Mouse (Mus musculus): ENCODE data around the gene Rtl6. TPM values are rescaled to one million over a fixed set of nuclear protein-coding genes. Genes with fewer than 3 reads are reported as not detected.

Gene Rtl6
- total RNA-seq, 2 experiments from 2014 or later: 53.3 to 56.8 TPM

DNA sequence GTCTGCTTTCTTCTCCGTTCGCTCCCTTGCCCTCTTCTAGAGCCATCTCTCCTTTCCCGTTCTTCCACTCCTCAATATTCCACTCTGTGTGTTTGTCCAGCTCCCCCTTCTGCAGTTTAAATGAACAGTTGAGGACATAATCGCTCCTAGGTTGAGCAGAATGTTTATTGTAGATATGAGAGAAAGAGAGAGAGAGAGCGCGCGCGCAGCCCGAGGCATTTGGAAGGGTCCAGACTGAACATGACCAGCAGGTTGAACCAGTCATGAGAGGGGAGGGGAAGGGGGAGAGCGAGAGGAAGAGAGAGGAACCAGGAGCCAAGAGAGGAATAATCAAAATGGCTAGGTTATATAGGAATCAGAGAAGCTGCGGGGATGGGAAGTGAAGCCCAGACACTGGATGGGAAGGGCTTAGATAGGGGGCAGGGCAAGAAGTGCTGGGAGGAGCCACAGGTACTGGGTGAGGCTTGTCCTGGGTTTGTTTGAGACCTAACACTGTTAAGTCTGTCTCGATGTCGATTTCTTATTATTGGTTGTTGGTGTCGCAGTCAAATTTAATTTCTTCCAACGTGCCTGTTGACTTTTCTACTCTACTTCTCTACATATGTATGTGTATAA, 18.5 kb downstream of the Rtl6 start:
- no peak for DNase-seq (ENCODE audit: low spot score in 2 of 2)

GRCm38 (mm10) chr15:84537117-84537516, 20.5 kb downstream of the Rtl6 start:
- DNase-seq (ENCODE audit: low spot score in 2 of 2): no peak

- no peak for DNase-seq (ENCODE audit: low spot score in 2 of 2)
Observed at GRCm38 (mm10) chr15:84536611-84537010, 21.0 kb downstream of the Rtl6 start.

DNA sequence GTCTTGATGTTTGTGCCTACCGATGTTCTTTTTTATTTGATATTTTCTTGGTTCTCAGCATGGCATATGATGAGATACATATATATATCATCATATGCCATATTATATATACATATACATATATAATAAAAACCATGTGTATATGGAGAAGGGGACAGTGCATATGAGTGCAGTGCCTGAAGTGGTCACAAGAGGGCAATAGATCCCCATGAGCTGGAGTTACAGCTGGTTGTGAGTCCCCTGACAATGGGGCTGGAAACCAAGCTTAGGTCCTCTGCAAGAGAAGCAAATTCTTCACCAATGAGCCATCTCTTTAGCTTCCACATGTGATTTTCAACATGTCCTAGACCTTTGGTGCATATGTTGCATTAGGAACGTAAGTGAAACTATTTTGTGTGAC, 21.7 kb downstream of the Rtl6 start:
- no peak for DNase-seq (ENCODE audit: low spot score in 2 of 2)

GRCm38 (mm10) chr15:84532211-84532610, 25.4 kb downstream of the Rtl6 start:
- DNase-seq (ENCODE audit: low spot score in 2 of 2): no peak

DNA sequence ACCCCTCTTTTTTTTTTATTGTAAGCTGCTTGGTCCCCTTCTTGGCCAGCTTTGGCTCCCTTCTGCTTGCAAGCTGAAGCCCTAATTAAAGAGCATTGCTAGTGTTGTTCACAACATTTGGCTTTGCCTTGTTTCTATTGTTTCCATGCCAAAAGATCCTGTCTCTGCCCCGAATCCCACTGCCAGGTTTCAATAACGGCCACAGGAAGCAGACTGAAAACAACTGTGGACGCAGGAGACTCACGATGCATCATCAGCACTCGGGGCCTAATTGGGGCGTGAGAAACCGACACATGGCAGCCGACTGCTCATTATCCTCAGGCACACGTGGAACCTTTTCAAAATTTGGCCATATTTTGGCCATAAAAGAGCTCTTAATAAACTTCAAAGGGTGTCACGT, 26.1 kb downstream of the Rtl6 start:
- peak; percentile 23 to 53 for DNase-seq (ENCODE audit: low spot score in 2 of 2)

DNA sequence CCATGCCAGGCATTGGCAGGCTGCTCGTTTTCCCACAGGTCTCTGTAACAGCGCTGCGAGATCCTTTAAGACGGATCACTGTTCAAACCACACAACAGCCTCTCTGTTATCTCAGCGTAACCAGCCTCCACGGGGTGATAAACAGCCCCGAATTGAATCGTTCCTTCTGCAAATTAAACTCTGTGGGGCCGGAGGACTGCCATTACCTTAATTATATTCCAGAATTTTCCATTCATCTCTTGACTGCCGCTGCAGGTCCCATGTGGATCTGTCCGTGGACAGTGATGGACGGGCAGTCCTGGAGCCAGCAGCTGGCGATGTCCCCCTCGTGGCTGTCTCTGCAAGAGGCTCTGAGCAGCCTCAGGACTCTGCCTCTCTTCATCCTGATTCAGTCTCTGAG, 30.7 kb downstream of the Rtl6 start:
- no peak for DNase-seq (ENCODE audit: low spot score in 2 of 2)

DNA sequence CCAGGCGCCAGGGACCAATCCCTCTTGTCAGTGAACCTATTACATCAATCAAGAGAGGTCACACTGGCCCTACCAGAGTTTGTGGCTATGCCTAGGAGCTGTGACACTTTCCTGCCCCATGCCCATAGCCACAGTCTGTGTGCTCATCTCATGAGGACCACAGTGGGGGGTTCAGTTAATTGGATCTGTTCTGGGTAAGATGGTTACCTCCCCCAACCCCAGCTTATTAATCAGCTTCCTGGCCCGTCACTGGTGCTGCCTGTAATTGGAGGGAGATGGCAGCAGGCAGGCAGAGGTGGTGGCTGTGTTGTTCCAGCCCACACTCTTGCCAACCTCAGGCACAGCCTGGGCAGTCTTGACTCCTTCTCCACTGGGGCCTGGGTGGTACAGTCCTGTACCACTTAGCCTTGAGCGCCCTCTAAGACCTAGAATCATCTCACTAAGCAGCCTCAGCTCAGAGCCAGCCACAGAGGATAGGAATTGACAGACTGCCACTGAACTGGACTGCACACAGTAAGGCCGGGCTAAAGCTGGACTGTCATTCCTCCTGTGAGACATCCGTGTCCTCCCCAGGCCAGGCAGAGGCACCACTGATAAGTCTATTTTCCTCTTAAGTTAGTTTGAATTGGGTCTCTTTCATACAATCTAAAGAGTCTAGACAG, 32.3 kb downstream of the Rtl6 start:
- DNase-seq (ENCODE audit: low spot score in 2 of 2): no peak

DNA sequence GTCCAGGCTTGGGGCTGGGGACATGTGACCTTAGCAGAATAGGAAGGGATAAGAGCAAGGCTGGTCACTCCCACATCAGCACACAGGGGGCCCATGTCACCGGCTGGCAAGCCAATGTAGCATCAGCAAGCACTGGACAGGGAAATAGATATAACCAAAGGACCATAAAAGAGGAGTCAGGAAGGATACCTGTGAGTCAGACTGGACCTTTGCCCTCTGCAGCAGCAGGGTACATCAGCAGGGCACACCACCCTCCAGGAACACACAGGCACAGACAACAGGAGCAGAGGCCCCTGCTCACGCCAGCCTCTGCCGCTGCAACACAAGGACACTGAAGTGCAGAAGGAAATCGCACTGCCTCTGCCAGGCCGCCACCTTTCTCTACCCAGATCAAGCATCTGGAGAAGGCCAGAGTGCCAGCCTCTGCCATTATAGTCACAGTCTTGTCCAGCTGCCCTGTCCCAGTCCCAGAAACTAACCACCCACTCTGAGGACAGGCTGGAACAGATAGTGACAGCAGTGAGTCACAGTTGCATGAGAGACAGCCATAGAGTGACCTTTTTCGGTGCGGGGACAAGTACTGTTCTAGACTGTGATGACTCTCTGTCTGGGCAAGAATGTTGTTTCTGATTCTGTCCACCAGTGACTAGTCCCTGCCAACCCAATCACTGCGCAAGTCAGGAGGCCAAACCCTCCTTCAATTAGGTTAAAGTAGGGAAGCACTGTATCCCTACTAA, 34.5 kb downstream of the Rtl6 start:
- DNase-seq (ENCODE audit: low spot score in 2 of 2): no peak

GRCm38 (mm10) chr15:84521486-84521885, 36.1 kb downstream of the Rtl6 start:
- no peak for DNase-seq (ENCODE audit: low spot score in 2 of 2)

DNA sequence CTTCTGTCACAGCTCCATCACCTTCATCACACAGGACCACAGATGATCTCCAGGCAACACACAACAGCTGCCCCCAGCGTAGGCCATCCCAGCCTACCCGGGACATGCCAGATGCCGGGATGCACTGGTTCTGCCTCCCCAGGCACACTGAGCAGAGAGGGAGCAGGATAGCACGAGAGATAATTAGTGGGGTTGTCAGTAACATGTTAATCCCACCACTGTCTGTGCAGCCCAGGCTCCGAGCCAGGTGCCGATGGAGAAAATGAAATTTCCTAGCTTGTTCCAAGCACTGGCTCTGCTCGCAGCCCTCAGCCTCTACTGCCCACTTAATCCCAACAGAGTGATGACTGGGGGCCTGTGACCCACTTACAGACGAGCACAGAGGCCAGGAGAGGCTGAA, 39.1 kb downstream of the Rtl6 start:
- no peak for DNase-seq (ENCODE audit: low spot score in 2 of 2)

- no peak for DNase-seq (ENCODE audit: low spot score in 2 of 2)
Observed at GRCm38 (mm10) chr15:84512626-84513296, 44.9 kb downstream of the Rtl6 start.

GRCm38 (mm10) chr15:84509981-84510380, 47.6 kb downstream of the Rtl6 start:
- DNase-seq (ENCODE audit: low spot score in 2 of 2): peak; percentile 42 to 53

- no peak for DNase-seq (ENCODE audit: low spot score in 2 of 2)
Observed at GRCm38 (mm10) chr15:84509161-84509560, 48.5 kb downstream of the Rtl6 start.

DNA sequence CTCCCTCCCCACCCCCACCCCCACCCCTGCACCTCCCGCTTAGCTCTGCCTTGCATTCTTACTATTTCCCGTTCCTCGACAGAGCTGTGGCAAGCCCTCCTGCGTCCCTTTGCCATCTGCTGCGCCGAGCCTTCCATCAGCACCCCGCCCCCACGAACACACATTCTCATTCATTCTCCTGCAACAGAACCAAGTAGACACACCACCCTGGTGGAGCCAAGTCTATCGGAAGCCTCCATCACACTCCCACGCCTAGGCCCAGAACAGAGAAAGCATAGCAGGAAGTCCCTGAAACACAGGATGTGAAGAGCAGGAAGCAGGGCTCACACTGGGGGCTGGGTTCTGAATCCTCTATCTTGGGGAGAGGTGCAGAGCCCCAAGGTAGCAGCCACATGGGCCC, 51.6 kb downstream of the Rtl6 start:
- DNase-seq (ENCODE audit: low spot score in 2 of 2): peak; percentile 28 to 78

DNA sequence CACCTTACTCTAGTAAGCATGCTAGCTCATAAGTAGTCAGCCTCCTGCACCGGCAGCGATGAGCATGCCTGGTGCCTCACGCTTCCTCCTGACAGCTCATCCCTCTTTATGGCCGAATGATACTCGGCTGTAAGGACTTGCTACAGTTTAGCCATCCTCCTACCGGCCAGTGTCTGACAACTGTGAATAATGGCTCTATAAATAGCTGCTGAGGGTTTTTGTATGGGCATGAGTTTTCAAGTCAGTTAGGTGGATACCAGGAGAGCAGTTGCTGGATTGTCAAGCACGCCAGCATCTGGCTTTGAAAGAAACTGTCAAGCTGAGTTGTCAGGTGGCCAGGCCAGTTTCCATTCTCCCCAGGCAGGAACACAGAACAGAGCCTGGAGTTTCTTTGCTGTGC, 52.7 kb downstream of the Rtl6 start:
- DNase-seq (ENCODE audit: low spot score in 2 of 2): no peak

Other genes with a start within 250 kb of the Rtl6 start
- 10 to 100 TPM; 23.9 TPM for gene Parvg, start 233.8 kb downstream of the Rtl6 start, total RNA-seq (2021)
- 10 to 100 TPM; 55.5 to 61.5 TPM for gene Shisal1, start 110.7 kb downstream of the Rtl6 start, total RNA-seq (2021)
- 10 to 100 TPM; 14.0 to 14.4 TPM for gene Prr5, start 111.8 kb upstream of the Rtl6 start, total RNA-seq (2021)
- under 1 TPM in 1 of 2 experiments, not detected in 1; 0.52 TPM for gene Arhgap8, start 162.2 kb upstream of the Rtl6 start, total RNA-seq (2021)